Mouse (Mus musculus): Measurements from ENCODE around the gene Nrg3. TPM values are rescaled to one million over a fixed set of nuclear protein-coding genes. Genes with fewer than 3 reads are reported as not detected.

Nrg3 gene
- polyA plus RNA-seq, 1 experiment from 2014 or later, result not detected

- Histone ChIP-seq H3K9me3 (ENCODE audit: control insufficient read depth, low read length) (no peaks in the 10 kb centered on the region), H3K27me3 (ENCODE audit: control insufficient read depth, insufficient read depth, low read length) (no peaks in the 10 kb centered on the region), H3K4me3 (ENCODE audit: control insufficient read depth in 1 of 2, insufficient read depth in 1 of 2, low read depth in 1 of 2, low read length in 2 of 2) (no peak overlapping the region), H3K36me3 (ENCODE audit: control insufficient read depth, insufficient read depth, low read length) (no peaks in the 10 kb centered on the region), H3K27ac (replicated peaks in 1 of 2; ENCODE audit: control insufficient read depth in 1 of 2, insufficient read depth in 1 of 2, low read depth in 2 of 2, low read length in 2 of 2) (no peak overlapping the region), H3K4me1 (ENCODE audit: control insufficient read depth in 2 of 2, insufficient read depth in 2 of 2, low read length in 2 of 2) (no peaks in the 10 kb centered on the region), H3K9ac (ENCODE audit: low read length) (no peak overlapping the region), H3K4me2 (ENCODE audit: low read length) (no peak overlapping the region)
- 89% methylated on average over 3 of the region's 3 CpGs for WGBS
- no peak for ATAC-seq (ENCODE audit: insufficient number of reproducible peaks, insufficient read depth, low FRiP score, low read depth)
Measured at GRCm38 (mm10) chr14:39034482-39034881, 438.4 kb downstream of the Nrg3 start.

GRCm38 (mm10) chr14:39023065-39023464 lies 449.8 kb downstream of the Nrg3 start:
- no peaks in the 10 kb centered on the region for H3K27me3 ChIP-seq (ENCODE audit: control insufficient read depth, insufficient read depth, low read length)
- H3K4me2 ChIP-seq (ENCODE audit: low read length), result no peak overlapping the region
- no peaks in the 10 kb centered on the region for H3K36me3 ChIP-seq (ENCODE audit: control insufficient read depth, insufficient read depth, low read length)
- H3K9me3 ChIP-seq (ENCODE audit: control insufficient read depth, low read length), result no peaks in the 10 kb centered on the region
- 72% methylated on average over 2 of the region's 2 CpGs for WGBS
- H3K9ac ChIP-seq (ENCODE audit: low read length), result no peak overlapping the region
- ATAC-seq (ENCODE audit: insufficient number of reproducible peaks, insufficient read depth, low FRiP score, low read depth), result no peak
- no peak overlapping the region for H3K27ac ChIP-seq (replicated peaks in 1 of 2; ENCODE audit: control insufficient read depth in 1 of 2, insufficient read depth in 1 of 2, low read depth in 2 of 2, low read length in 2 of 2)
- H3K4me1 ChIP-seq (ENCODE audit: control insufficient read depth in 2 of 2, insufficient read depth in 2 of 2, low read length in 2 of 2), result no peaks in the 10 kb centered on the region
- no peak overlapping the region for H3K4me3 ChIP-seq (ENCODE audit: control insufficient read depth in 1 of 2, insufficient read depth in 1 of 2, low read depth in 1 of 2, low read length in 2 of 2)

- no peak overlapping the region for H3K9ac ChIP-seq (ENCODE audit: low read length)
- no peaks in the 10 kb centered on the region for H3K27me3 ChIP-seq (ENCODE audit: control insufficient read depth, insufficient read depth, low read length)
- H3K4me1 ChIP-seq (ENCODE audit: control insufficient read depth in 2 of 2, insufficient read depth in 2 of 2, low read length in 2 of 2), result no peaks in the 10 kb centered on the region
- no peak overlapping the region for H3K4me2 ChIP-seq (ENCODE audit: low read length)
- no peak overlapping the region for H3K27ac ChIP-seq (replicated peaks in 1 of 2; ENCODE audit: control insufficient read depth in 1 of 2, insufficient read depth in 1 of 2, low read depth in 2 of 2, low read length in 2 of 2)
- 0 out of 2 replicates have a peak, but pooled peaks cover 4% of the 10 kb centered on the region for H3K9me3 ChIP-seq (ENCODE audit: control insufficient read depth, low read length)
- H3K4me3 ChIP-seq (ENCODE audit: control insufficient read depth in 1 of 2, insufficient read depth in 1 of 2, low read depth in 1 of 2, low read length in 2 of 2), result no peak overlapping the region
- ATAC-seq (ENCODE audit: insufficient number of reproducible peaks, insufficient read depth, low FRiP score, low read depth), result no peak
- no peaks in the 10 kb centered on the region for H3K36me3 ChIP-seq (ENCODE audit: control insufficient read depth, insufficient read depth, low read length)
Measured at GRCm38 (mm10) chr14:39014126-39014525, 458.8 kb downstream of the Nrg3 start.

GRCm38 (mm10) chr14:38997843-38998242 lies 475.0 kb downstream of the Nrg3 start:
- Histone ChIP-seq H3K9me3 (ENCODE audit: control insufficient read depth, low read length) (no peaks in the 10 kb centered on the region), H3K4me1 (ENCODE audit: control insufficient read depth in 2 of 2, insufficient read depth in 2 of 2, low read length in 2 of 2) (no peaks in the 10 kb centered on the region), H3K27me3 (ENCODE audit: control insufficient read depth, insufficient read depth, low read length) (no peaks in the 10 kb centered on the region), H3K4me2 (ENCODE audit: low read length) (no peak overlapping the region), H3K36me3 (ENCODE audit: control insufficient read depth, insufficient read depth, low read length) (no peaks in the 10 kb centered on the region), H3K4me3 (ENCODE audit: control insufficient read depth in 1 of 2, insufficient read depth in 1 of 2, low read depth in 1 of 2, low read length in 2 of 2) (no peak overlapping the region), H3K9ac (ENCODE audit: low read length) (no peak overlapping the region), H3K27ac (replicated peaks in 1 of 2; ENCODE audit: control insufficient read depth in 1 of 2, insufficient read depth in 1 of 2, low read depth in 2 of 2, low read length in 2 of 2) (no peak overlapping the region)
- no peak for ATAC-seq (ENCODE audit: insufficient number of reproducible peaks, insufficient read depth, low FRiP score, low read depth)
- WGBS, result 66% methylated on average over 3 of the region's 3 CpGs

- Histone ChIP-seq H3K4me1 (ENCODE audit: control insufficient read depth in 2 of 2, insufficient read depth in 2 of 2, low read length in 2 of 2) (no peaks in the 10 kb centered on the region), H3K4me2 (ENCODE audit: low read length) (no peak overlapping the region), H3K9me3 (ENCODE audit: control insufficient read depth, low read length) (no peaks in the 10 kb centered on the region), H3K4me3 (ENCODE audit: control insufficient read depth in 1 of 2, insufficient read depth in 1 of 2, low read depth in 1 of 2, low read length in 2 of 2) (no peak overlapping the region), H3K9ac (ENCODE audit: low read length) (no peak overlapping the region), H3K36me3 (ENCODE audit: control insufficient read depth, insufficient read depth, low read length) (no peaks in the 10 kb centered on the region), H3K27me3 (ENCODE audit: control insufficient read depth, insufficient read depth, low read length) (no peaks in the 10 kb centered on the region), H3K27ac (replicated peaks in 1 of 2; ENCODE audit: control insufficient read depth in 1 of 2, insufficient read depth in 1 of 2, low read depth in 2 of 2, low read length in 2 of 2) (no peak overlapping the region)
- no peak for ATAC-seq (ENCODE audit: insufficient number of reproducible peaks, insufficient read depth, low FRiP score, low read depth)
- 83% methylated on average over 1 of the region's 1 CpGs for WGBS
Measured at GRCm38 (mm10) chr14:38992574-38992866, 480.4 kb downstream of the Nrg3 start.

- Histone ChIP-seq H3K27me3 (ENCODE audit: control insufficient read depth, insufficient read depth, low read length) (no peaks in the 10 kb centered on the region), H3K4me3 (ENCODE audit: control insufficient read depth in 1 of 2, insufficient read depth in 1 of 2, low read depth in 1 of 2, low read length in 2 of 2) (no peak overlapping the region), H3K36me3 (ENCODE audit: control insufficient read depth, insufficient read depth, low read length) (no peaks in the 10 kb centered on the region), H3K4me1 (ENCODE audit: control insufficient read depth in 2 of 2, insufficient read depth in 2 of 2, low read length in 2 of 2) (no peaks in the 10 kb centered on the region), H3K27ac (replicated peaks in 1 of 2; ENCODE audit: control insufficient read depth in 1 of 2, insufficient read depth in 1 of 2, low read depth in 2 of 2, low read length in 2 of 2) (no peak overlapping the region), H3K4me2 (ENCODE audit: low read length) (no peak overlapping the region), H3K9ac (ENCODE audit: low read length) (no peak overlapping the region), H3K9me3 (ENCODE audit: control insufficient read depth, low read length) (no peaks in the 10 kb centered on the region)
- WGBS, result 70% methylated on average over 7 of the region's 7 CpGs
- ATAC-seq (ENCODE audit: insufficient number of reproducible peaks, insufficient read depth, low FRiP score, low read depth), result no peak
Measured at GRCm38 (mm10) chr14:38991847-38992573, 480.9 kb downstream of the Nrg3 start.

GRCm38 (mm10) chr14:38959367-38959766 lies 513.5 kb downstream of the Nrg3 start:
- no peak overlapping the region for H3K4me2 ChIP-seq (ENCODE audit: low read length)
- ATAC-seq (ENCODE audit: insufficient number of reproducible peaks, insufficient read depth, low FRiP score, low read depth), result no peak
- H3K9me3 ChIP-seq (ENCODE audit: control insufficient read depth, low read length), result no peaks in the 10 kb centered on the region
- H3K4me3 ChIP-seq (ENCODE audit: control insufficient read depth in 1 of 2, insufficient read depth in 1 of 2, low read depth in 1 of 2, low read length in 2 of 2), result no peak overlapping the region
- no peaks in the 10 kb centered on the region for H3K27me3 ChIP-seq (ENCODE audit: control insufficient read depth, insufficient read depth, low read length)
- H3K27ac ChIP-seq (replicated peaks in 1 of 2; ENCODE audit: control insufficient read depth in 1 of 2, insufficient read depth in 1 of 2, low read depth in 2 of 2, low read length in 2 of 2), result no peak overlapping the region
- WGBS, result 79% methylated on average over 7 of the region's 7 CpGs
- H3K36me3 ChIP-seq (ENCODE audit: control insufficient read depth, insufficient read depth, low read length), result no peaks in the 10 kb centered on the region
- H3K9ac ChIP-seq (ENCODE audit: low read length), result no peak overlapping the region
- H3K4me1 ChIP-seq (ENCODE audit: control insufficient read depth in 2 of 2, insufficient read depth in 2 of 2, low read length in 2 of 2), result no peaks in the 10 kb centered on the region

- Histone ChIP-seq H3K9ac (ENCODE audit: low read length) (no peak overlapping the region), H3K4me1 (ENCODE audit: control insufficient read depth in 2 of 2, insufficient read depth in 2 of 2, low read length in 2 of 2) (no peaks in the 10 kb centered on the region), H3K4me3 (ENCODE audit: control insufficient read depth in 1 of 2, insufficient read depth in 1 of 2, low read depth in 1 of 2, low read length in 2 of 2) (no peak overlapping the region), H3K27me3 (ENCODE audit: control insufficient read depth, insufficient read depth, low read length) (no peaks in the 10 kb centered on the region), H3K9me3 (ENCODE audit: control insufficient read depth, low read length) (no peaks in the 10 kb centered on the region), H3K4me2 (ENCODE audit: low read length) (no peak overlapping the region), H3K27ac (replicated peaks in 1 of 2; ENCODE audit: control insufficient read depth in 1 of 2, insufficient read depth in 1 of 2, low read depth in 2 of 2, low read length in 2 of 2) (no peak overlapping the region), H3K36me3 (ENCODE audit: control insufficient read depth, insufficient read depth, low read length) (no peaks in the 10 kb centered on the region)
- no peak for ATAC-seq (ENCODE audit: insufficient number of reproducible peaks, insufficient read depth, low FRiP score, low read depth)
- WGBS, result 50% methylated on average over 1 of the region's 1 CpGs
Measured at GRCm38 (mm10) chr14:38937481-38937880, 535.4 kb downstream of the Nrg3 start.

Measured in heart, embryonic 14.5 days (tissue).